Mouse (Mus musculus) v-Abl transformed pro-B cells (cell line): ENCODE measurements around the gene Gm14214.

Experiments used
- in situ Hi-C, 2 experiments: fragments of 400-800 bp; cut with MboI; formaldehyde crosslinking; loops; one replicate each; pipeline ENCODE4 v1.15.1; 2025; ENCODE audit not compliant: unreplicated experiment in 2 of 2

Gm14214 gene

DNA sequence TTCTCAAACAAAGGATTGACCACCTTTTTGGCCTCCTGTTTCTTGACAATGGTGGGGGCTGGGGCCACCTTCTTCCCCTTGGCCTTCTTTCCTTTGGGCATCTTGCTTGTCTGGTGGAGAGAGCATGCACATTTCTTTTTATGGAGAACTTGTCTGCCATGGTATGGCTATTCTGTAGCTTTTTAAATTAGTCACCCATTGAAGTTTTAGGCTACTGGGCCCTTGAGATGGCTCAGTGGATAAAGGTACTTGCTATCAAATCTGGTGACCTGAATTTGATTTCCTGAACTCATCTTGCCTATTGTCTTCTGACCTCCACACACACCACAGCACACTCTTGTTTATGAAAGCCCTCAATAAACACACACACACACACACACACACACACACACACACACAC, at the start of gene Gm14214:
Gm14214 (minus strand) TSS at position 101 of the 400 bp plus-strand sequence.
- in situ Hi-C loops, result loop anchor here (10.0 kb wide), 2 partner anchors 55 to 85 kb away; no protein-coding TSS in a partner anchor

DNA sequence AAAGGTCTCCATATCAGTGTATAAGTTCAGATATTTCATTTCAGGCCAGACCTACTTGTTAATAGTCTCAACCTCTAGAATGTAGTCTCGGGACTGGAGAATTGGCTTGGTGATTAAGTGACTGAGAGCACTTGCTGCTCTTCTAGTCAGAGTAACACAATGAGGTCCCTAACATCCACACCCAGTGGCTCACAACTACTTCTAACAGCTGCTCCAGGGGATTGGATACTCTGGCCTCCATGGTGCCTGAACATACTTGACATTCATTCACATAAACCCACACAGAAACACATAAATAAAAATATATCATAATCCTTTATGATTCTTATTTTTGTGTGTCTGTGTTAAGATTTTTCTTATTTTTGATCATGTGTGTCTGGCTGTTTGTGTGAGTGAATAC, 48.8 kb upstream of the Gm14214 start:
- in situ Hi-C loops, result no loop called here

DNA sequence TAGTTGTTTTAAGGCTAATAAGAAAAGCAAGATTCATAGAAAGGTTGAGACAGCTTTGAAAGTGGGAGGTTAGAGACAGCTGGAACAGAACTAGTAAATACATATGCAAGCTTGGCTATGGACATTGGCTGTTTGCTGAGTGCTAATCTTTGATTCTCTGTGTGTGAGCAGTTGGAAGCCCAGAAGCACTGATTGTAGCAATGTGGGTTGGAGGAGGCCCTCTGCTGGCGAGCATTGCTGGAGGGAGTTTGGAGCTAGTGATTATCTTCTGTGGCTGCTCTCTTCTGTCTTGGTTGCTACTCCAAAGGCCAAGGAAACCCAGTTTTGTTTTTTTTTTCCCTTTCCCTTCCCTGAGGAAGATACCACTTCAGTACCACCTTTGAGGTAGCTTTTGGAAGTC, 48.0 kb upstream of the Gm14214 start:
- in situ Hi-C loops, result no loop called here

DNA sequence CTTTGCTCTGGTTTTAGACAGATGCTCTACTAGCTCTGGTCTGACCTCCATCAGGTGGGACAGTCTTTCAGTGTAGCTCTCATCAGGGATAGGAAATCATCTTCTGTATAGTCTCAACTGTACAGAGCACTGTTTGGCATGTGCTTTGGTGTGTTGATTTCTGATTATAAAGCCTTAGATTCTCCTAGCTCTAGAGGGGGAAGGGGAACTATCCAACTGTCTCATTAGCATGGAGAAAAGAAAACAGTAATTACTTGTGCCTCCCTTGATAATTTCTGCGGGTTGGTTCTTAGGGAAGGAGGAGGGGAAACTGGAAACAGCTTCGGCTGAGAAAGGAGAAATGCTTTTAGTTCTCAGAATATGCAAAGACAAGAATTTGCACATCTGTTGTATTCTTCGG, 47.3 kb upstream of the Gm14214 start:
- in situ Hi-C loops, result no loop called here

DNA sequence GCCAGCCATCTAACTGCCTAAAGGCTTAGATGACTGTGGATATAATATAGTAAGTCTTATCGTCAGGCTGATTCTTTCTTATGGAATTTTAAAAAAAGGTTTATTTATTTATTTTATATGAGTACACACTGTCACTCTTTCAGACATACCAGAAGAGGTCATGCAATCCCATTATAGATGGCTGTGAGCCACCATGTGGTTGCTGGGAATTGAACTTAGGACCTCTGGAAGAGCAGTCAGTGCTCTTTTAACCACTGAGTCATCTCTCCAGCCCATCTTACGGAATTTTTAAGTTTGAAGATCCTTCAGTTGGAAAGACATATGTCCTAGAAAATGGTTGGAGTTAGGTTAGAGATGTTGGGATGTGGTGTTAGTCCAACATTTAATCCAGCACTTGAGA, 43.6 kb upstream of the Gm14214 start:
- in situ Hi-C loops, result no loop called here

DNA sequence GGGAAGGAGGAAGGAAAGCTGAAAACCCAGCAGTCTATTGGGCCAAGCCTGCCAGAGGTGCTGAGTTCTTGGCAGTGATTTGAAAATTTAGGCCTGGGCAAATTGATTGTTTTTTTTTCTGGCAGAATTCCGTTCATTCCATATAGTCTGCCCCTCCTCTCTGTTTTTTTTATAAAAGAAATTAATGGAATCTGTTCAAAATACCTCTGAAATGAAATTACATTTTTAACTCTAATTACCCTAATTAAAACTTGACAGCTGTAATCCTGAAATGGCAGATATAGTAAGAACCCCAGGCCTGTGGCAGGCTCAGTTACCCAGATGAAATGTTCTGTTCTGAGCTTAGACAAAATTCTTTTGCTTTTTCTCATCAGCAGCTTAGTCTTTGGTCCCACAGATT, 41.0 kb upstream of the Gm14214 start:
- in situ Hi-C loops, result no loop called here

DNA sequence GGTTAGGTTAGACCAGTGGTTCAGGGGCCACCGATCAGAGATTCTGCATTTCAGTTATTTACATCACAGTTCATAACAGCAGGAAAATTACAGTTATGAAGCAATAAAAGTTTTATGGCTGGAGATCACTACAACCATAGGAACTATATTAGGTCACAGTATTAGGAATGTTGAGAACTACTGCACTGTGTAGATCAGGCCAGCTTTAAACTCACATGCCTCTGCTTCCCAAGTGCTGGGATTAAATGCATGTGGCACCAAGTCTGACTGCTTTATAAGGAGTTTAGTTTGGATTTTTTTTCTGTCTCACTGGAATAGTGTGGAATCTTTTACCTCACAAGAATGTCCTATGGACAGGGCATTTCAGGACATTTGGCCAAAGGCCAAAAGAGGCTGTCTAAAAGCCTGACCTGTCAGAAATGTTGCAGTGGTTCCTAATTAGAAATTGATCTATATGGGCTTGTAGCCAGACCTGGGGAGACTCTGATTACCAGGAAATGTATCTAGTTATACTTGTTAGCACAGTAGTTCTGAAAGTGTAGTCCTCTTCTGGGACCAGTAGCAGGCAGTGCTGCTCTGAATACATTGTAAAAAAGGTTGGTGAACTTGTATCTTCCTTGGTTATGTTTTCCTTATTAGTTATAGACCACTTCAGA, 39.4 kb upstream of the Gm14214 start:
- in situ Hi-C loops, result no loop called here

DNA sequence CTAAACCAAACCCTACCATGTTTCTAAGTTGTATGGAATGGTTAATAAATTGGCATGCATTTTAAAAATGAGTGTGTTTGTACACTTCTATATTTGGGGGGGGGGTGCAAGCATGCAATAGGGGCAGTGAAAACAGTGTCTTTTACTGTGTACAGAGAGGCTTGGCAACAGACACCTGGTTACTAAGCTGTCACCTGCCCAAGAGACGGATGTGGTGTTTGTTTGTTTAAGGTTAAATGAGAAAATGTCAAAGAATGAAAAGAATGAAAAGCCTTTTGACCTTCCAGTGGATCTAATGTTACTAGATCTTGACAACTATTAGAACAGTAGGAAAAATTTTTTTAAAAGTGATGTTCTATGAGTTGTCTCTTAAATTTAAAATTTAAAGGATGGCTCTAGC, 37.9 kb upstream of the Gm14214 start:
- in situ Hi-C loops, result no loop called here

DNA sequence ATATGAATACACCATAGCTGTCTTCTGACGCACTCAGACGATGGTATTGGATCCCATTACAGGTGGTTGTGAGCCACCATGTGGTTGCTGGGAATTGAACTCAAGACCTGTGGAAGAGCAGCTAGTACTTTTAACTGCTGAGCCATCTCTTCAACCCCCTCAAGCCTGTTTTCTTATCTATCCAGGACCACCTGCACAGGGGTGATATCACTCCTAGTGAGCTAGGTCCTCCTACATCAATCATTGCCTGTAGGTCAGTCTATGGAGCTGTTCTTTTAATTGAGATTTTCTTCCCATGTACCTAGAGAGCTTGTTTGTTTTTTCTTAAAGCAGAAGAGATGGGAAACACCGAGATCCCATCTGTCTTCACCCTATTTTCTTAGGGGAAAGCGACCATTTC, 34.0 kb upstream of the Gm14214 start:
- in situ Hi-C loops, result no loop called here

DNA sequence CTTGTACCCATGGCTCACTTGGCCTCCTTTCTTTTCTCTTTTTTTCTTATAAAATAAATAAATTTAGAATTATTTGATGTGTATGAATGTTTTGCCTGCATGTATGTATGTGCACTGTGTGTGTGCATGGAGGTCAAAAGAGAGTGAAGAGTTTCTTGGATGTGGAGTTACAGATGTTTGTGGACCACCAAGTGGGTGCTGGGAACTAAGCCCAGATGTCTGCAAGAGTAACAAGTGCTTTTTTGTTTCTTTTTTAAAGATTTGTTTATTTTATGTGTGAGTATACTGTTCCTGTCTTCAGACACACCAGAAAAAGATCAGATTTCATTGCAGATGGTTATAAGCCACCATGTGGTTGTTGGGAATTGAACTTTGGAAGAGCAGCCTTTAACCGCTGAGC, 33.5 kb upstream of the Gm14214 start:
- in situ Hi-C loops, result no loop called here

DNA sequence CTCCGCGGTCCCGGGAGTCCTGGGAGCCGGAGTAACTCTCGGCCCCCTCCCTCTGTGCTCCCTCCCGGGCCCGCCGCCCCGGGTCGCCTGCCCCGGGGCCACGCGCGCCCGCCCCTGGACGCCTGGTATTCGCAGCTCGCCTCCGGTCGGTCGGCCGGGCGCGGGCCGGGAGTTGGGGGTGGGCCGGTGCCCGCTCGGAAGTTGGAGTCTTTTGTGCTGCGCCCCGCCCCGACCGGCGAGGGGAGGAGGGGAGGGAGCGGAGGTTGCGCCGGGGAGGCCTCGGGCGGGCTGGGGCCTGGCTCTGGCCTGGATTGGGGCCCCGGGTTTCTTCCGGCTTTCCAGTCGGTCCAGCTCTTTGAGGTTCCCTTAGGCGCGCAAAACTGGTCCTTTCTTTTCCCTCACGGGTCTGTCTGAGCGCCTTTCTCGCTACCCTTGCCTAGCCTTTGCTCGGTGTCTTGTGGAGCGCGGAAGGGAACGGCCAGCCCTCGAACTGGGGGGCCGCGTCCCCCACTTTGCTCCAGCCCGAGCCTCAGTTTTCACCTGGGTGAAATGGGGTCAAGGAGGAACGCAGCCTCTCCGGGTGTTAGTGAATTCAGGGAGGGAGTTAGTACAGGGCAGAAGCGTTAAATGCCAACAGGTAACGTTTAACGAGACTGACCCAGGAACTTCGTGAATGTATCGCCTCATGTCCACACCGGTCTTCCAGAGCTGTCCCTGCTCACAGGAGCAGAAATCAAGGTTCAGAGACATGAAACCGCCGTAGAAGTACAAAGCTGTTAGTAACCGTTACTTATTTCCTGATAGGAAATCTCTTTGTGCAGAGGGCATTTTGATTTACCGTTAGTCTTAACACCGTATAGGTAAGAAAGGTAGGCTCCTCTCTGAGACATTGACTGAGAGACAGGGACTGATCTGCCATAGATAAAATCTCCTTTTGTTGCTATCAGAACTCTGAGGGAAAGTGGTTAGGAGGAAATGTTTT, 22.1 kb upstream of the Gm14214 start:
- in situ Hi-C loops, result no loop called here

DNA sequence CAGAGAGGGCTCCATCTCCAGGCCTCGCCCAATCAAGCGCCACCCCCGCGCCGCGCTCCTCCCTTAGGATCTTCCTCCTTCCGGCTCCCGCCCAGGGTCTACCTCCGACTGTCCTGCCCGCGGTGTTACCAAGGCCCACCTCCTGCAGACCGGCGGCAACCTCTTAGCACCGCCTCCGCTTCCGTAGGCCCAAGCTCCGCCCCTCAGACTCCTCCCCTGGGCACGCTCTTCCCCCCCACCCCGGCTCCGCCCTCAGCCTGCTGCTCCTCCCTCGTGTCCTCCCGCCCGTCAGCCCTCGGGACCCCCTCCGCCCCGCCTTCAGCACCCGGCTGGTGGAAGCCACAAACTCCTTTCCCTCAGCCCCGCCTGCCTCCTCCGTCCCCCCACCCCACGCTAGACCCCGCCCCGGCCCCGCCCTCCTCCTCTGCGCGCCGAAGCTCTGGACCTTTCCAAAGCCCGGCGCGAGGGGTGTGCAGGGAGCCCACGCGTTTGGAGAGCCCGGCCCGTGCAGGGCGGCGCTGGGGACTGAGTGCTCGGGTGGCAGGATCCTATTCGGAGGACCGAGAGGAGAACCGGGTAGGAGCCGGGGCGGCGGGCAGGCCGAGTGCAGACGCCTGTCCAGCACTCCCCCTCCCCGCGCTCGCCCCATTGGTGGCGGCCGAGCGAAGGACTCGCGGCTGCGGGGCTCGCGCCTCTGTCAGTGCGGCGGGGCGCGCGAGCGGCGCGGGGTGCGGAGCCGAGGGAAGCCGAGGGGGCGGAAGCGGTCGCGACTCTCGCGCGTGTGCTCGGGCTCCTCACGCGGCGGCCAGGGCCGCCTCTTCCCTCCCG, 21.0 kb upstream of the Gm14214 start, which contains the start of the genes Raly and a:
Raly (plus strand) TSS at position 441 of the 828 bp plus-strand sequence.
a (plus strand) TSS at position 747 of the 828 bp plus-strand sequence.
- in situ Hi-C loops, result no loop called here

DNA sequence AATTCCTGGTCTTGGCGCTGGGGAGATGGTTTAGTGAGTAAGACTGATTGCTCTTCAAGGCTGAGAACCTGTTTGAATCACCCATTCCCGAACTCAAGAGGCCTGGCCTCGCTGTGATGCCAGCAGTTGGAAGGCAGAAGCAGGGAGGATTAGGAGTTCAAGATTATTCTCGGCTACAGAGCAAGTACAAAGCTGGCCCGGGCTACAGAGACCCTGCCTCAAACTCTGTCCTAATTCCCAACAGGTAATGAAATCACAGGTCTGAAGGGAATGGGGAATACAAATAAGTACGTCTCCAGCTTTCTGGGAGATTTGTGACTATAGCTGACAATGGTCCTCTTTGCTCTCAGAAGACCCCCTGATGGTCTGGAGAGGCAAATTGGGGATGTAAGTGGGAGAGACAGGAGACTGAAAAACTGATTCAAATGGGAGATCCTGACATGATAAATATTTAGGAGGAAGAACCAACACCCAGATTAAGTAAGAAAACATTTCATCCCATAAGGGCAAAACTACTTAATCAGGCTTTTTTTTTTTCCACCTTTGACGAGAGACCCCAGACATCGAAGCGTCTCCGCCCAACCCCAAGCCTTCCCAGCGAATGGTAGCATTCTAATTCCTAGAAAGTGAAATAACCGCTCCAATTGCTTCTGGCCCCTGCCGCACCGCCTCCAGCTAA, 20.3 kb upstream of the Gm14214 start:
- in situ Hi-C loops, result no loop called here

DNA sequence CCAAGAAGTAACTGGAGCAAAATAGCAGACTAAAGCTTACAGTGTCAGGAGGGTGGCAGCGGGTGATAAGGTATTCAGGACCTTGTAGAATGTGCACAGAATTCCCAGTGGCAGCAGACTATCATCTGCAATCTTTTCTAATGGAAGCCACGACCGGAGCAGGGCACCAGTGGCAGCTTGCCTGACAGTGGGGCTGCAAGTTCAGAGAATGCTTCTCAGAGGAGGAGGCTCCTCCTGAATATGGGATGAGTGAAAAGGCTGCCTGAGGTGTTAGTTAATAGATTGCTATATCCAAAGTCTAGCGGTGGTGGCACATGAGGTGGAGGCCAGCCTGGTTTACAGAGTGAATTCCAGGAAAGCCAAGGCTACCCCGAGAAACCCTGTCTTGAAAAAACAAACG, 19.6 kb upstream of the Gm14214 start:
- in situ Hi-C loops, result no loop called here

DNA sequence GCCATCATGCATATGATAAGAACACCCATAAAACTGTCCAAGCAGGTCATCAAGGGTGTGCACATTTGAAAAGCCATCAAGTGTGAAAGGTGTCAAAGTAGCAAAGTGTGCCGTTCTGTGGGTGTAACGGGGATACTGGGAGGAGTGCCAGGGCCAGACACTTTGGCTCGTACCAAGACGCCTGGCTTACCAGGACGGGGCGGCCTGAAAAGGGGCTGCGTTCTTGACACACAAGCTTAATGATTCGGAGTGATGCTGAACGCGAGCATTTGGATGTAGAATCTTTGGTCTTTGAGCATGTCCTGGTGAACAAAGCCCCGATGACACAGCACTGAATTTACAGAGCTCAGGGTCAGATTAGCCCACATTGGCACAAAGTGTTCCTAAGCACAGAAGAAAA, 16.9 kb upstream of the Gm14214 start:
- in situ Hi-C loops, result no loop called here

DNA sequence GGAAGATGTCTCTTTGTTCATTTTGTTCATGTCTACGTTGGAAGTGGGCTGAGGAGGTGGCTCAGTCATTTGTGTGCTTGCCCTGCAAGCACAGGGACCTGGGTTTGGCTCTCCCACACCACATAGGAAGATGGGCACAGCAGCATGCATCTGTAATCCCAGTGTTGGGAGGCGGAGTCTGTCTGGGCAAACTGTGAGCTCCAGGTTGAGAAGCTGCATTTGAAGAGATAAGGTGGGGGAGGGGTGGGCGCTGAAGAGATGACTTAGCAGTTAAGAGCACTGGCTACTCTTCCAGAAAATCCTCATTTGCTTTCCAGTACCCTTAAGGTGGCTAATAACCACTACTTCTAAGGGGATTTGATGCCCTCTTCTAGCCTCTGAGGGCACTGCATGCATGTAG, 16.4 kb upstream of the Gm14214 start:
- in situ Hi-C loops, result no loop called here

DNA sequence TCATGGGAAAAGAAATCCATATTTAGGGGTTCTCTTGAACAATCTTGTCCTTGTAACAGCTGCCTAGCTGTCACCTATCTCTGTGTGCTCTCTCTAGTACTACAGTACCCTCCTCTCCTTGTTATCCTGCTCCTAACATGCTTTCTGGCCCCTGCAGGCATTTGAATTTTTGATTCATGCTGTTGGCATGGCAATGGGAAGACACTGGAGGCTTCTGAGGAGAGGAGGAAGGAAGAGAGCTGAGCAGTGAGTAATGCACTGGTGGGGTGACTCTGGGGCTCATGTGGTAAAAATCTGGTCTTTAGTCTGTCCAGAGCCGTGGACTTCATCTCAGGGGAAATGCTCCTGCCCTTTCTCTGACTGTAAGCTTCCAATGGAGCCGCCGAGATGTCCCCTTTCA, 15.5 kb upstream of the Gm14214 start:
- in situ Hi-C loops, result no loop called here

DNA sequence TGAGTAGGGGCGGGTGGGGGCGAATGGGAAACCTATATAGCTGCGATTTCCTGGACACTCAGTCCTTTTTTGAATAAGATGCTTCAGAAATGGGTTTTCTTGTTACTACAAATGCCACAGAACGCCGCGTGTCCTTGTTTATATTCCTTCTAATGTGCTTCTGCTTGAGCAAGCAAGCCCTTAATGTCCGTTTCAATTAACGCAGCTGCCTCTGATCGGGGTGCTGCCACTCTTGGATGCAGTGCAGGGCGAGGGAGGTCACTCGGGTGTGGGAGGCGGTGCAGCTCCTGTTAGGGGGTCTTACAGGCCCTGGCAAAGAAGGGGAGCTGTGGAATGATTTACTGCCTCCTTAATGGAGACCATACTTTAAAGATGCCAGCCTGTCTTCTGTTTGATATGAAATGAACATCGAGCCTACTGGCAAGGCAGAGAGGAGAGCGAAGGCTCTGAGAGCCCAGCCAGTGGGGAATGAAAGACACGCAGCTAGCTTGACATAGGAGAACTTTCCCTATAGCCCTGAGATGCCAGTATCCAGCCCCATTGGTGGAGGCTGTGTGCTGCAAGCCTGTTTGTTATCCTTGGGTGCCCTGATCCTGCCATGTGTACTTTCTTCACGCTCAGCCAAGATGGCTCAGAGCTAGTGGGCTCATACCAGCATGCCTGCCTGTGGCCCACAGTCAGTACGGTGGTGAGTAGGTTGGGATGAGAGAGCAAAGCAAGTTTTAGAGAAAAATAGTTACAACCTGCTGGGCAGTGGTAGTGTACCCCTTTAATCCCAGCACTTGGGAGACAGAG, 13.2 kb upstream of the Gm14214 start:
- in situ Hi-C loops, result no loop called here

DNA sequence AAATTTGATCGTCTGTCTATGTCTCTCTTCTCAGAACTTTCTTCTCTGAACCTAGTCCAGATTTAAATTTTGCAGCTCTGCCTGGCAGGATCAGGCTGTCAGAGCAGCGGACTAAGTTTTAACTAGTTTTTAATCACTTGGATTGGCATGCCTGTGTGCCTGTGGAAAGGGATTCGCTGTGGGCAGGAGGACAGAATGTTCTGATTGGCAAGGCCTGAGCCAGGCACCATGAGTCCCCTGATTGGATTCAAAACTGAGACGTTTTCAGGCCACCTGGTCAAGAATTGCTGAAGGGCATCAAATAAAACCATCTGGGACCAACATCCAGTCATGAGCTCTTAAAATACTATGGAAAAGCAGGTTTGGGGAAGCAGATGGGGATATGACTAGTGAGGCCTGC, 12.5 kb upstream of the Gm14214 start:
- in situ Hi-C loops, result no loop called here
